Mouse (Mus musculus): ENCODE measurements around the gene Dpyd. TPM values are rescaled to one million over a fixed set of nuclear protein-coding genes. Genes with fewer than 3 reads are reported as not detected.

The Dpyd gene
- polyA plus RNA-seq, 2 experiments from 2014 or later: not detected

- no peak for ATAC-seq
These were observed 533.4 kb downstream of the Dpyd start for GRCm38 (mm10) chr3:119095223-119095886.

- ATAC-seq: no peak
These were observed 564.1 kb downstream of the Dpyd start for GRCm38 (mm10) chr3:119126003-119126402.

- ATAC-seq: no peak
These were observed 566.1 kb downstream of the Dpyd start for GRCm38 (mm10) chr3:119128076-119128475.

- ATAC-seq: no peak
These were observed 581.1 kb downstream of the Dpyd start for GRCm38 (mm10) chr3:119143034-119143433.

- ATAC-seq: no peak
These were observed 582.9 kb downstream of the Dpyd start for GRCm38 (mm10) chr3:119144788-119145187.

GRCm38 (mm10) chr3:119154604-119155444 is 592.9 kb downstream of the Dpyd start:
- ATAC-seq: no peak

- no peak for ATAC-seq
These were observed 596.7 kb downstream of the Dpyd start for GRCm38 (mm10) chr3:119158670-119159069.

- no peak for ATAC-seq
These were observed 603.8 kb downstream of the Dpyd start for GRCm38 (mm10) chr3:119165691-119166090.

GRCm38 (mm10) chr3:119168166-119168565 is 606.2 kb downstream of the Dpyd start:
- ATAC-seq: no peak

GRCm38 (mm10) chr3:119168661-119169060 is 606.7 kb downstream of the Dpyd start:
- no peak for ATAC-seq

- no peak for ATAC-seq
These were observed 621.3 kb downstream of the Dpyd start for GRCm38 (mm10) chr3:119183261-119183660.

GRCm38 (mm10) chr3:119194071-119194470 is 632.1 kb downstream of the Dpyd start:
- no peak for ATAC-seq

- ATAC-seq: no peak
These were observed 633.7 kb downstream of the Dpyd start for GRCm38 (mm10) chr3:119195613-119196012.

- no peak for ATAC-seq
These were observed 659.0 kb downstream of the Dpyd start for GRCm38 (mm10) chr3:119220763-119221412.

GRCm38 (mm10) chr3:119243181-119243580 is 681.3 kb downstream of the Dpyd start:
- no peak for ATAC-seq

GRCm38 (mm10) chr3:119256516-119256915 is 694.6 kb downstream of the Dpyd start:
- no peak for ATAC-seq

GRCm38 (mm10) chr3:119275241-119275640 is 713.3 kb downstream of the Dpyd start:
- ATAC-seq: no peak

- ATAC-seq: no peak
These were observed 718.7 kb downstream of the Dpyd start for GRCm38 (mm10) chr3:119280671-119281070.

GRCm38 (mm10) chr3:119314693-119315092 is 752.8 kb downstream of the Dpyd start:
- ATAC-seq: no peak

- ATAC-seq: no peak
These were observed 767.1 kb downstream of the Dpyd start for GRCm38 (mm10) chr3:119329063-119329462.

- no peak for ATAC-seq
These were observed 771.7 kb downstream of the Dpyd start for GRCm38 (mm10) chr3:119333335-119334305.
